Mouse (Mus musculus) cerebellum, adult 9-10 months (tissue): ENCODE data around the gene Rnft2.

Experiments
- DNase-seq: peaks from one replicate; pipeline ENCODE4 v3.0.0; 2022

Gene Rnft2

DNA sequence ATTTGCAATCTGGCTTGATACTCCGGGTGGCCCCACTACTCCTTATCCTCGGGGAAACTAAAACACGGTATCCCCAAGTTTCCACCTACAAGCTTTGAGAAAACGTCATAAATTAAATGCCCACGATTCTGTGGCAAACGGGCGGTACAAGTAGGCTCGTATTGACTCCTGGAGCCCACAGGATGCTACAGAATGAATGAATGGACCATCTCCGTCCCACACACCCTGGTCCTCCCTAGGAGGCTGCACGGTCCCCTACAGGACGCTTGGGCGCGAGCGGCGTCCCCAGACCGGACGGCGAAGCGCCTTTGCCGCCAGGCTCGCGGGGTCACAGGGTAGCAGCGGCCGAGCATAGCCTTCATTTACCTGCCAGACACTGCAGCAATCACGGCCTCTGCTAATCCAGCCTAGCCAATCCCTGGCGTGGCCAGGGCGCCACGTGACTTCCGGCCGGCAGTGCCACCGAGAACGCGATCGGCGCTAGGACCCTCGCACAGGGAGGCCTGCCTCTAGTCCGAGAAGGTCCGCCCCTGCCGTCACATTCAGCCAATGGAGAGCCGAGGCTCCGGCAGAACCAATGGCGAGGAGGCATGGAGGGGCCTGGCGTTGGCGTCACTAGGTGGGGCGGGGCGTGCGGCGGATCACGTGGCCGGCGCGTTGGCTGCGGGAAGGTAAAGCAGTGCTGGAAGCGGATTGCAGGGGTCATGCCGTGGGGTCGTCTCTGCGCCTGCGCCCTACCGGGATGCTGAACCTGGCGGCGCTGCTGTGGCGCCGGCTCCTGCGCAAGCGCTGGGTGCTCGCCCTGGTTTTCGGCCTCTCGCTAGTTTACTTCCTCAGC, at the start of gene Rnft2, which contains the start of gene 2410131K14Rik:
Gene Rnft2, minus strand, starts transcription at position 511 of the 838 bp plus-strand sequence.
Gene 2410131K14Rik, plus strand, starts transcription at position 622 of the 838 bp plus-strand sequence.
- DNase-seq: peak; percentile 100

DNA sequence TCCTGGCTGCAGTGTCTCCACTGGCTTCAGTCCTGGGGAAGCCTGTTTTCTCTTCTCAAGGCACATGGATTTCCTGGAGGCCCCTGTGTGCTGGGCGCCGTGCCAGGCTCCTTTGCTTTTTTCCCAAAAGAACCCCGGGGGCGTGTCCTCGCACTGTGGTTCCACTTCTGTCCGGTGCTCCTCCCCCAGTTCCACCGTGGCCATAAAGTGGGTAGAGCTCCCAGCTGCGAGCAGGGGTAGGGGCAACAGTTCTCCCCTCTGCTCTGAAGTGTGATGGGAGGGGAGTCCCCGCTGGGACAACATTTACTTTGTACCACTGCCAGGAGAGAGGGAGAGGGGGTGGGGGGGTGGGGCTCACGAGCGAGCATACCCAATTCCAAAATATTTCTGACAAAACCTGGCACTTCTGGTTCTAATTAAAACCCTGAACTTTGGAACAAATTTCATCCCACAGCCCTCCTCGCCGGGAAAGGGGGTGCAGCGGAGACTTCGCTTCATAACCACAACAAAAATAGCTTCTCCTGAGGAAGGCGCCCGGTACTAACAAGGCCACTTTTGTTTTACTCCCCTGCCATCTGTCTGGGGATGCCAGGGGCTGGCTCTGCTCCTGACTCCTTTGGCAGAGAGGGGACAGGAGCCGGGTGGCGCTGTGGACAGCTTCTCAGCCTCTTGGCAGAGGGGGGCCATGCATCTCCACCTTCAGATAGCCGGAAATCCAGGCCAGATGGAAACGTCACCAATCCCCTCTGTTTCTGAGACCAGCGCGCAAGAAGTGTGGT, 49.4 kb upstream of the Rnft2 start:
- DNase-seq: peak; percentile 78

DNA sequence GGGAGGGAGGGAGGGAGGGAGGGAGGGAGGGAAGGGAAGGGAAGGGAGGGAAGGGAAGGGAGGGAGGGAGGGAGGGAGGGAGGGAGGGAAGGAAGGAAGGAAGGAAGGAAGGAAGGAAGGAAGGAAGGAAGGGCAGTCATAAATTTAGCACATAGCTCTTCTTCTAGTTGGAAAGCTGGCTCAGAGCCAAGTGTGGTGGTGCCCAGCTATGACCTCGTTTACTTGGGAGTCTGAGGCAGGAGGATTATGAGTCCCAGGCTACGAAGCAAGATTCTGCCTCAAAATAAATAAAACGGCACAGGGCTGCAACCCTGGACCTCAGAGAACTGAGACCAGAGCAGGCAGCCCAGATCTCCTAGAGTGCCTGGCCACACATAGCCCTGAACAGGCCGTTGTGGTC, 47.6 kb upstream of the Rnft2 start:
- DNase-seq: no peak

DNA sequence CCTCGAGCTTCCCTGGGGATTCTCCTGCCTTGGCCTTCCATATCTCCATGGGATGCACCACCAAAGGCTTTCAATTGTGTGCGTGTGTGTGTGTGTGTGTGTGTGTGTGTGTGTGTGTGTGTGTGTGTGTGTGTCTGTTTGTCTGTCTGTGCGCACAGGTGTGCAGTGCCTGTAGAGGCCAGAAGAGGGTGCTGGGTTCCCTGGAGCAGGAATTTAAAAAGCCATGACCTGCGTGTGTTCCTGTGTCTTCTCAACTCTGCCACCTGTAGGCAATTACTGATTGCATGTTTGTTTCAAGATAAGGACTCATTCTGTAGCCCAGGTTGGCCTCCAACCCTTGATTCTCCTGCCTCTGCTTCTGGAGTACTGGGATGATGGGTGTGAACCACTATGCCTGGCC, 46.5 kb upstream of the Rnft2 start:
- DNase-seq: no peak

DNA sequence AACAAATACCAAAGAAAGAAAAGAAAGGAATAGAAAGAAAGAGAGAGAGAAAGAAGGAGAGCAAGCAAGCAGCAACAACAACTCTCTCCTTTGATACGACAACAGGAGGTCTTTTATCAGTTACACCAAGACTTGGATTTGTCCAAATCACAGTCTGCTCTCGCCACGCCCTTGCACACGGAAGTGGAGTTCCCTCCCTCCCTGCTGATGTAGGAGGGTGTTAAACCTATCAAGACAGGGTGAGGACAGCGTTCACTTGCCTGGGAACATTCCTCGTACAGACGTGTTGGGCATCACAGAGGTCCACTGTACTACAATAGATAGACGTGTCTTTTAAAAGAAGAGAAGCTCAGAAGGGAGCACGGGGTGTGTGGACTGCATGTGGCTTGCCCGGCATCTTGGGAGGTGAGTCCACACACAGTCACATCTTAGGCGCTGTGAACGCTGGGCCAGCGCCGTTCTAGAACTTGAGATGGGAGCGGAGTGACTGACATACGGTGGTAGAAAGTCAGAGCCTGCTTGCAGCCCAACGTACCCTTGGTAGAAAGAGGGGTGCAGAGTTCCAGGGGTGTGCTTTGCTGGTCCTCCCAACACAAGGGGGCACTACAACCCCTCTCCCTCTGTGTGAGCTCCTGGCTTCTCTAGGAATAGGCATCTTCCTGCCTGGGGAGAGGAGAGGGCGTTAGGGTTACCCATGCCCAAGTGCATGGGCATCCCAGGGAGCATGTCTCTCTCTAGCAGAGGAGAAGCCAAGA, 33.0 kb upstream of the Rnft2 start:
- no peak for DNase-seq

DNA sequence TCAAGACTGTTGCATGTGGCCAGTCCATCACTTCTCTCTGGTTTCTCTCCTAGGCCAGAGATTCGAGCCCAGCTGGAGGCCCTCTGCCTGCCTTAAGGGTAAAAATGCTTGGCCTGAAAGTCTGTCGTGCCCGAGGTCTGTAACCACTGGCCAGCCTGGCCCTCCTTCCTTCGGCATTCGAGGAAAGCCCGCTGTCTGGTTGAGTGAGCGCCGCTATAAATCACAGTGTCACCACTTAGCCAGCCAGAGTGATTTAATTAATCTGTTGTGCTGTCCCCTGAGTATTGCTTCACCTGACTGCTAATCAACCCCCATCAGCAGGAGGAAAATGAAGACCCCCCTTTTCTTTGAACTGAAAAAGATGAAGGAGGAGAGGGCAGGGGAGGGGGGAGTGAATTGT, 31.8 kb upstream of the Rnft2 start:
- DNase-seq: no peak

DNA sequence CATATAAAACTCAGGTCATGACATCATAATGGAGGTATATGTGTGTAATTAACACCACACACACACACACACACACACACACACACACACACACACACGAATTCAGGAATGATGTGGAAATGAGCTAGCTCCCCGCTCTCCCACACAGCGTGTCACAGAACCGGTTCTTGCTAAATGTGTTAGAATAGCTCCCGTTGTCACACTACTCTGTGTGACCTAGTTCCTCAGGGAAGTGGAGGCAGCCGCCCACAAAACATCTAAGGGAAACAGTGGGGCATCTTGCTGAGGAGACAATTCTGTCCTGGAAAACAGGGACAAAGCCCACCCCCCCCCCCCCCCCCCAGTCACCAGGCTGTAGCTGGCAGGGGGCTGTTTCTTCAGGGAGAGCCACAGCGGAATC, 31.4 kb upstream of the Rnft2 start:
- DNase-seq: no peak

DNA sequence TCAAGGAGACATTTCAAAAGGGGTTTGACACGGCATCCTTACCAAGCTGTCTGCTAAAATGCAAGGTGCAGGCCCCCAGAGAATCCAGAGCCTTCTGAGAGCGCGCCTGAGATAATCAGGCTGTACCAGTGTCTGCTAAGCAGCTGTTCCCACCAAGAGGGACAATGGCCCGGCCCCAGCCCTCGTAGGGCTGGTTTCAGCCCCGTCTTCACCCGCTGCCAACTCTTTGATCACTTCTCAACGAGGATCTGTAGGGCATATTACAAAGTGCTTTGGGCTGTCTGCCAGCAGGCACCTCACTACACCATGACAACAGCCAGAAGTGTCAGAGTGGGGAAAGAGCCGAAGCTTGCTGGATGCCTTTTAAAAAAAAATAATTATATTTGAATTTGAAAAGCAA, 29.6 kb upstream of the Rnft2 start:
- no peak for DNase-seq

DNA sequence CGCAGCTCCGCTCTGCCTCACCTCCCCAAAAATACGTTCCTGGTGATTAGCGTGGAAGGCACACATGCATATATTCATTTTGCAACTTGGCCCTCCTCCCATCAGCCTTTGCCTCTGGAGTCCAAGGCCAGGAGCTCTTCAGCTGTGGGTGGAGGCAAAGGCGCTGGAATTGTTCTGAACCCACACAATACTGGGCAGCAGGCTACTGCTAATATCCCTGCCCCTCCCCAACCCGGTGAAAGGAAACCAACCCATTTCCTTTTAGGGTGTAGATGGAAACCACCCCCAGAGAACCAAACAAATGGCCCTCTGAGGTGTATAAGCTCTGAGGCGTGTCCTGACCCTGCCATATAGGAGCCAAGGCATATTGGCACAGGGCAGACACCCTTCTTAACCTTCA, 28.5 kb upstream of the Rnft2 start:
- DNase-seq: no peak

DNA sequence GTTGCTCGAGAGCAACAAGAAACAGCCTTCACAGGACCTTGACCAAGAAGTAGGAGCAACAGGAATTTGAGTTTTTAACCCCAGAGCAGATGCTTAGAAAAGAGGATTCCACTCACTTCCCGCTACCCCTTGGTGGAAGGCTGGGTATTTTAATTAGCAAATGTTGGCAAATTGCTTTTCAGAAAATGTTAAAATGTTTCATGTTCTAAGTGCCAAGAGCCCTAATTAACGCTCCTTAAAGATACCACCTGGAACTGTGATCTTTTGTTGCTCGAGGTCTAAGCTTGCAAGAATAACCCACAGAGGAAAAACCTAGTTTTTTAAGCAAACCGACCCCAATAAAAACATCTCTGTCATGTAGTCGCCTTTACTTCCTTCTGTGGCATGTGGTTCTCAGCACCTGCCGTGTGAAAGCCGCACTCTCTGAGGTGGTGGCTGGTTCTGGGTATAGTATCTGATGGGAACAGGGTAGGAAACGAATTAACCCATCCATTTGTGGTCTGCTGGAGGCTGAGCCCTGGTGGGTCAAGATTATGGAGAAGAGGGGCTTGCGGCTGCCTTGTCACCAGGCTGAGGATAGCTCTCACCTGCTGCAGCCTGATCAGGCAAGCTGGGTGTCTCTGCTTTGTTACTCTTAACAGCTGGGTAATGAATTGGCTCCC, 26.7 kb upstream of the Rnft2 start:
- DNase-seq: no peak

DNA sequence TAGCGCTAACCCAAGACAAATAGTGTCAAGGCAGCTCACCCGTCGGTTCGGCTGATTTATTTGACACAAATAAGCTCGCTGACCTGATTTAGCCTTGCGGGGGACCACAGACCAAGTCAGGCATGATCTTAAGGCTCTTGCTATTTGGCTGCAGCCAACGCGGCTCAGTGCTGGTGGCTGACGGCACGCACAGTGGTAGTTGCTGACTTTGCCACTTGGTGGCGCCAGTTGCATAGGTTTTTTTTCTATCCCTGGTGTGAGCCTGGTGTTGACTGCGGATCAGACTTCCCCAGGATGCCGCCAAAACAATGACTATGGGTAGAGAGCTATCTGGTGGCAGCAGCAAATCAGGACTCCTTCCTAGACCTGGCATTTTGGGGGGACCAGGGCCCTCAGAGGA, 24.1 kb upstream of the Rnft2 start:
- DNase-seq: peak; percentile 91

DNA sequence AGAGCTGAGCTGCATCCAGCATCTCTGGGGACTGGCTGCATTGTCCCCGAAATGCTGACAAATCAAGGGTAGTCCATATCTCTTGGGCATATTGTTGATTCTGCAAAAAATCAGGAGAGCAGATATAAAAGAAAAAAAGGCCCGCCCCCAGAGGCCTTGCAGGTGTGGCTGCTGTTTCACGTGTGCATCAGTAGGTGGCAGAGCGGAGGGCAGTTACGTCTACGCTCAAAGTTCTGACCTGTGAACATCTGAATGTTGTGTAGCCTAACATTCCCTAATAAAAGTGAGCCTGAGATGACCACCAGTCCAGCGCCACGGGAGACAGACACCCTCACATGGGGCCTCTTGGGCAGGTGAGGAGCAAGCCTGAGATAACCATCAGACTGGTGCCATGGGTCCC, 21.4 kb upstream of the Rnft2 start:
- no peak for DNase-seq

DNA sequence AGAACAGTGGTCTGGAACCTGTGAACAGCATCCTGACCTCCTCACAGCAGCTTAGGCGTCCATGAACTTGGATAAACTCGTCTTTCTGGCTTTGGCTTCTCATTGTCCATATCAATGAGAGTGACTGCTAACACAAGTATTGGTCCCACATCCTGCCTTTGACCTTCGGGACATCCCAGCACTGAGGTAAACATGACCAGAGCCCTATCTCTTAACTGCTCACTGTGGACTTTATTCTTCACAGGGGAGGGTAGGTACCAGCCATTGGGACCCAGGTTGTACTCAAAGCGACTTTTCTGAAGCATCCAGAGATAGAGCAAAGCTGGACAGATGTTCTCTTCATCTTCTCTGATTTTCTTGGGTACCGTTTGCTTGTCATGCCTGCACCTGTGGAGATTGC, 20.4 kb upstream of the Rnft2 start:
- DNase-seq: no peak

DNA sequence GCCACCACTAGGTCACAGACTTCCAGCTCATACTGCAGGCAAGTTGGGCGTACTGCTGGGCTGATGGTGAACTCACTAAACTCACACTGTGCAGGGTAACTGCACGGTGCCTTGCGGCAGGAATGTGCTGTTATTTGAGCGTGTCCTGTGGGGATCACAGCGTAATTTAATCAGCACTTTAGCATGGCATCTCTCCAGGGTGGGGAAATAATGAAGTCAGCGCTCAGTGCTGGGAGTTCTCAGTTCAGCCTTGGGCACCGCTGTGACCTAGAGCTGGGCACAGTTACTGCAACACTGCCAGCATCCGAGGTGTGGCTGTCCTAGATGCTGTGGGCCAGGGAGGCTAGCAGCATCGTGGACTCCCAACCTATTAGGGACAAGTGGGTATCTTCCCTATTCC, 19.4 kb upstream of the Rnft2 start:
- no peak for DNase-seq

DNA sequence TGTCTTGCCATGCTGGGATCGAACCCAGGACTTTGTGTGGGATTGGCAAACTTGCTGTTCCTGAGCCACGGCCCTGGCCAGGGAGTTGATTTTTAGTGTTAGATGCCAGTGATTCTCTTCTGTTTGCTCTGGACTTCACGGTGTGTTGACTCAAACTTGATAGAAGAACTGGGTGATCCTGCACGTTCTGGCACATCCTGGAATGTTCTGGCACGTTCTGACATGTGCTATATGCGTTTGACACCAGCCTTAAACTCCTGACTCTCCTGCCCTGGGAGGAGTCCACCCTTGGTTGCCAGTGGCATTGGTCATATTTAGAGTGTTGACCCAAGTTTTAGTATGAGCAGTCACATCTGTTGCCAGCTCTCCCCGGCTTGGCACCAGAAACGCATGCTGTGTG, 17.5 kb upstream of the Rnft2 start:
- peak; percentile 10 for DNase-seq

DNA sequence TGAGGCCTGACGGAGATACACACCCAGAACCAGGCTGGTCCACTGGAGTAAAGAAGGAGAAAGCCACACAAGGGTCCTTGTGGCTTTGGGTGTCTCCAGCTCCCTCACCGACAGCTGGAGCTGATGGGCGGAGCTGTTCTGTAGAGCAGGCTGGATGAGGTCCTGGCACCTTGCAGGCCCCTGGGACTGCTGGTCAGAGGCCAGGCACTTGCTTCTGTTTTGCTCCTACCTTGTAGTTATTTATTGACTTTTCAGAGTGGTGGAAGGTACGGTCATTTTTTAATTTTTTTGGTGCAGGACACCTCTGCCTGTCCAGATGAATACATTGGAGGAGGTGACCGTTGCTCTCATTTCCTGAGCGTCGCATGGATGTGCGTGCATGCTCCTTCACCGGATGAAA, 16.3 kb upstream of the Rnft2 start:
- DNase-seq: no peak

DNA sequence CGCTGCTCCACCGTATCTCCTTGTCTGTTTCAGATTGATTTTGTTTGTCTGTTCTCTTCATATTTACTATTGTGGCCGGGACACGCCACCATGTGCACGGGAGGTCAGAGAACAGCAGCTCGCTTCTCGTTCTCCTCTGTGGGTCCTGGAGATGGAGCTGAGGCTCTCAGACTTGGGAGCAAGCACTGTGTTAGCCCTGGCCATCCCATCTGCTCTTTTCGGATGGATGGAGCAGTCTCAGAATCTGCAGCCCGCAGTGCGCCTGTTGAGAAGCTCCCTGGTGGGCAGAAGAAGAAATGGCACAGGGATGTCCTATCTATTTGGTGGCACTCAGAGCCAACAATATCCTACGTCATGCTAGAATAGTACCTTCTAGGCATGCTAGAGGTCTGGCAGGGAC, 15.7 kb upstream of the Rnft2 start:
- DNase-seq: peak; percentile 63

DNA sequence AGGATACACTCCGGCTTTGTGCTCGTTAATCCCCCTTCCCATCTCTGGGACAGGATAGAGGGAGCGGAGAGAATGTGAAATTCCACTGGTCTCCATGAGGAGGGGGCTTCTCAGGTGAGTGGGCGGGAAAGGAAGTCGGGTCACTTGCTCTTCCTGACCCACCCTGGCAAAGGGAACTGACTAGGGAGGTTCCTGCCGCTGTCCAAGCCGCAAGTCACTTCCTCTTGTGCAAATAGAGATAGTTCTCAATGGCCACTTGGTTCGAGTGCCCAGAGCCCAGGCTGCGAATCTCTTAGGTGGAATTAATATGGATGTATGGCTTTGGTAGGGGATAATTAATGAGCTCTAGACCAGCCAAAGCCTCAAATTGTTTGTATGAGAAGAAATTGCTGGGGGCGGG, 15.1 kb upstream of the Rnft2 start:
- peak; percentile 19 for DNase-seq

DNA sequence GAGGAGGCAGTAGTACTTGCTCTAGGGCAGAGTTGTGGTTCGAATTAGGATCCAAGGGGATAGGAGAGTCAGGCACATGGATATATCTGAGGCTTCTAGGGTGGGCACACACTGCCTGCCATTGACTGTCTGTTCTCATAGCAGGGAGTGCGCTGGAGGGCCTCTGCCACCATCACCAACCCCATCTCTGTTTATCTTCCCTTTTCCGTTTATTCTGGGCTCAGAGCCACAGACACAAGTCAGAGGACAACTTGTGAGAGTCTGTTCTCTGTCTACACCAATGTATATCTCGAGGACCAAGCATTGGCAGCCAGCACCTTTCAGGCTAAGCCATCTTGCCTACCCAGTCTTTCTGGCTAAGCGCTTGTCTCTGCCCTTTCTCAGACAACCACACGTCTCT, 14.7 kb upstream of the Rnft2 start:
- no peak for DNase-seq

DNA sequence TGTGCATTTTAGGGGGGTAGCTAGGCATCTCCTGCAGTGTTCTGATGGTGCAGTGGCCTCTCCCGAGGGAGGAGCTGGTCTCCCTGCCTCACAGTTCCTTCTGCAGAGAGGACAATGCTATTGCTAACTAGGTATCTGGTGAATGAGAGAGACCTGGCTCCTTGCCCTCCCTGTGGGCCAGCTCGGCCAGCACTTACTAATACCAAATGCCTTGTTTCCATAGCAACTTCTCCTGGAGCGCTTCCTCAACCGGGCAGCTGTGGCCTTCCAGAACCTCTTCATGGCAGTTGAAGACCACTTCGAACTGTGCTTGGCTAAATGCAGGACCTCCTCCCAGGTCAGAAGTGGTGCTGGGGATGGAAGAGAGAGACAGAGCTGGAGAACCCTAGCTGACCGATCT, 14.2 kb upstream of the Rnft2 start:
- DNase-seq: peak; percentile 74

DNA sequence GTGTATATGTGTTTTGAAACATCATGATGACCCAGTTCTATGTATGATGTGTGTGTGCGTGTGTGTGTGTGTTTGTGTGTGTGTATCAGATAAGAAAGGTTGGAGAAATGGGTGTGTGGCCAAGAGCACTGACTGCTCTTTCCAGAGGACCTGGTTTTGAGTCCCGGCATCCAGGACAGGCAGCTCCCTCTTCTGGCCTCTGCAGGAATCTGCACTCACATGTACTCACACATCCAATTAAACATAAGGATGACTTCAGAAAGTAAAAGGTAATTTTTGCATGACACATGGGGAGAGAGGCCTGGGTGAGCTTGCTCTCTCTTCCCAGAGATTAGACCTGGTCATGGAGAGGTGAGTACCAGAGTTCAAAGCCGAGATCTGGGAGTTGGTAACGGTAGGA, 12.1 kb upstream of the Rnft2 start:
- DNase-seq: no peak

DNA sequence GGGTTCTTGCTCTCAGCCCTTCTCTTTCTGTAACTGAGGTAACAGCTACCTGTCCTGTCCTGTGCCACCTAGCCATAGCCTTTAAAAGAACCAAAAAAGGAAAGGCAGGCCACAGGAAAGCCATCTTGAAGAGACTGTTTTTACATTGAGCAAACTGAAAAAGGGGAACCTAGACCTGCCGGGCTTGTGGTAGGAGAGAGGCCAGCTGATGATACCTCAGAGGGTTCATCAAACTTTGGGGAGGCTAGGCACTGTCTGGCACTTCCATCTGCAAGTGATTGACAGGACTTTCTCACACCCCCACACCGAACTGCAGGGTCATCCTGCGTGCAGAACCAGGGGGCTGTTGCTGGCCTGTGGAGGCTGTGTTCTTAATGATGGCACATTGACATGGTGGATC, 8.6 kb upstream of the Rnft2 start:
- no peak for DNase-seq

DNA sequence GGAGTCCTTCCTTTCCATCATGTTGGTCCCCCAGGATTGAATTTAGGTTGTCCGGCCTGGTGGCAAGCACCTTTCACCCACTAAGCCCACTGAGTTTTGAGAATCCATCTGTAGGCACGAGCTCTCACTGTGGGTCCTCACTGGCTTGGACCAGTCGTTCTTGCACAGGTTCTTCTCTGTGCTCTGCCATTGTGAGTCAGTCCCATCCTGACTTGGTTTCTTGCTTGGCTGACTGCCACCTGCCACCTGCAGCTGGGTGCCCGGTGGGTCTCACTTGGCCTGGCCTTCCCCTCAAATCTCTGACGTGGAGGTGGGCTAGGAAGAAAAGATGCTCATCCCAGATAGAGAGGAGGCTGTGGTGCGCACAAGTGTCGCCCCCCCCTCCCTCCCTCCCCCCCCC, 6.1 kb upstream of the Rnft2 start:
- no peak for DNase-seq
